Mouse (Mus musculus) right cerebral cortex, postnatal 4 days (tissue): ENCODE measurements around the gene Itga3.

Source experiments
- DNase-seq: peaks from one replicate; pipeline ENCODE4 v3.0.0-alpha.2; 2022

Gene Itga3

GRCm38 (mm10) chr11:95001584-95002347 lies 74.8 kb downstream of the Itga3 start:
- no peak for DNase-seq

DNA sequence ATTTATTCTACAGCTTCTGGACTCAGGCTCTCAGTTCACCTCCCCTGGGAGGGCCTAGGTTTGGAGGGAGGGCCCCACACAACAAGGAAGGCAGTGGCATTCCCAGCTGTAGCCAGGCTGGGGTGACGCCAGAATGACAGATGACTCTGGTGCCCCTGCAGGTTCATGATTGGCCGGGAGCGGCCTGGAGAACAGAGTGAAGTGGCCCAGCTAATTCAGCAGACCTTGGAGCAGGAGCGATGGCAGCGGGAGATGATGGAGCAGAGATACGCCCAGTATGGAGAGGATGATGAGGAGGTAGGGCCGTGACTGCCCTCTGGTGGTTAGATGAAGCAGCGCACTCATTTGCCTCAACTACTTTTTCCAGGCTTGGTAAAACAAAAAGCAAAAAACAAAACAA lies 75.5 kb downstream of the Itga3 start:
- peak; percentile 63 for DNase-seq

DNA sequence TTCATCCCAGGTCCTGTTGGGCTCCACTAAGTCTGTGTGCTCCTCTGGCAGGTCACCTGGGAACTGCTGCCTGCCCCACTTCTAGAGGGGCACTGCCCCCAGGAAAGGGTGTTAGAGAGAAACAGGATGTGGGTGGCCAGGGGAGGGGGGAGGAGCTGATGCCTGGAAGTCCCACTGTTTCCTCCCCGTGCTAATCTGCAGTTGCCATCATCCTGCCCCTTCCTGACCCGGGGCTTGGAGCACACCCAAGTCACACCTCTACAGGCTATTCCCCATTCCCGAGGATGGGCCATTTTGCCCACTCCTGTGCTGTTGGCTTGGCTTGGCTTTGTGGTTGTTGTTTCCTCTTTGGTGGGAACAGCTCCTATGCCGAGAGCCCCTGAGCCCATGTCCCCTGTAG lies 76.1 kb downstream of the Itga3 start:
- DNase-seq: no peak

DNA sequence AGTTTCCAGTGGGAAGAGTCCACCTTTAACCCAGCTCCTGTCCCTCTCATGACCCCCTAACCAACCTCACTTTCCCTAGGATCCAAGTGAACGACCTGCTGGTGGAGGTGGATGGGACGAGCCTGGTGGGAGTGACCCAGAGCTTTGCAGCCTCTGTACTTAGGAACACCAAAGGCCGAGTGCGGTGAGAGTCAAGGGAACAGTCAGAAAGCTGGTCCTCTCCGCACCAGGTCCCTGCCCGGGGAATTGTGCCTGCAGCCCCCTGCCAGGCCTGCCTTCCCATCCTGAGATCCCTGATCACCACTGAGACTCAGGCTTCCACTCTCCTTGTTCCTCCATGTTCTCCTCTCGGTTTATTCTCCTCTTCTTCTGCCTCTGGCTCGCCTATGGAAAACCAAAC lies 76.5 kb downstream of the Itga3 start:
- DNase-seq: no peak

DNA sequence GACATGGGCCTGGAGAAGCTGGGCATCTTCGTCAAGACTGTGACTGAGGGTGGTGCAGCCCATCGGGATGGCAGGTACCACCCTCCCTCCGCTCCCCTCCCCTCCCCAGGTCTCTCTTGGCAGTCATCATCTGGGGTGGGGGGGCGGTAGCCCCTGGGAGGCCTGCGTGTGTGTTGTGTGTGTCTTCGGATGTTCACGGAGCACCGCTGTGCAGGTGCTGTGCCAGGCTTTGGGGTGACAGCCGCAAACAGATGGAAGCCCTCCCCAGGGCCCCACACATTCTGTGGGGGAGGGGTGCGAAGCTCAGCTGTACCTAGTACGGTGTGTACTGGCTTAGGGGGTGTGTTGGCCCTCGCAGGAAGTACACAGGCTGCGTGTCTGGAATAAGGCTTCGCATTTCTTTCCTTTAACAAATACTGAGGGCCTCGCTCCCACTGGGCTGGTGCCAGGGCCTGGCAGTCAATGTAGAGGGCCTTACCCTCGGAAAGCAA lies 78.5 kb downstream of the Itga3 start:
- peak; percentile 55 for DNase-seq

DNA sequence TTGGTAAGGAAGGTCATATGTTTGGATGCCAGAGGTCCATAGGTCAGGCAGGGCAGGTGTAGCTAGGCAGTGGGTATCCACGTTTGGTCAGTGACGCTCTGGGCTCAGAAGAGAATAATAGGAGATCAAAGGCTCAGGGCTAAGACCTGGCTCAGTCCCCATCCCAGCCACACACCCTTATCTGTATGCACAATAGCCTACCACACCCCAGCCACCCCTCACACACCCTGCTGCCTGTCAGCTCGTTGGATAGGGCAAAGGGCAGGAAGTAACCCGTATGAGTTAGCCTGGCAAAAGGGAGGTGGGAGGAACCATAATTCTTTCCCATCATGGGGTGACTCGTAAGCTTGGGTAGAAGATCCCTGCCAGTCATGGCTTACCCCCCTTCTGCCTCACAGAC lies 79.0 kb downstream of the Itga3 start:
- no peak for DNase-seq

GRCm38 (mm10) chr11:94996984-94997383 lies 79.6 kb downstream of the Itga3 start:
- DNase-seq: no peak

DNA sequence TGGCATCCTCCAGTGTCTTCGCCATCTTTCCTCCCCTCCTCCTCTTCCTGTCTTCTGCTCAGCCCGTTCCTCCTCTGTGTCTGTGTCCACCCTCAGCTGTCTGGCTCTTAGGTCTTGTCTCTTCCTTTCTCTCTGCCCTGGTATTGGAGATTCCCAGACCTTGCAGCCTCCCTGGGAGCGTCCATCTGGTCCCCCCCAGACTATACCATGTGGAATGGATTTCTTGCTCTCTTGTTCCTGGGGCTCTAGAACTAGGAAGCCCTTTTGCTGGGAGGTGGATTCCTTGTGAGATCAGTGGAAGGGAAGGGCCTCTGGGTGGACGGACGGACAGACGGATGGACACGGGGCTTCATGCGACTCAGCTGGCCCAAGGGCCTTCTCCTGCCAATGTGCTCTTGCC lies 80.5 kb downstream of the Itga3 start:
- no peak for DNase-seq

DNA sequence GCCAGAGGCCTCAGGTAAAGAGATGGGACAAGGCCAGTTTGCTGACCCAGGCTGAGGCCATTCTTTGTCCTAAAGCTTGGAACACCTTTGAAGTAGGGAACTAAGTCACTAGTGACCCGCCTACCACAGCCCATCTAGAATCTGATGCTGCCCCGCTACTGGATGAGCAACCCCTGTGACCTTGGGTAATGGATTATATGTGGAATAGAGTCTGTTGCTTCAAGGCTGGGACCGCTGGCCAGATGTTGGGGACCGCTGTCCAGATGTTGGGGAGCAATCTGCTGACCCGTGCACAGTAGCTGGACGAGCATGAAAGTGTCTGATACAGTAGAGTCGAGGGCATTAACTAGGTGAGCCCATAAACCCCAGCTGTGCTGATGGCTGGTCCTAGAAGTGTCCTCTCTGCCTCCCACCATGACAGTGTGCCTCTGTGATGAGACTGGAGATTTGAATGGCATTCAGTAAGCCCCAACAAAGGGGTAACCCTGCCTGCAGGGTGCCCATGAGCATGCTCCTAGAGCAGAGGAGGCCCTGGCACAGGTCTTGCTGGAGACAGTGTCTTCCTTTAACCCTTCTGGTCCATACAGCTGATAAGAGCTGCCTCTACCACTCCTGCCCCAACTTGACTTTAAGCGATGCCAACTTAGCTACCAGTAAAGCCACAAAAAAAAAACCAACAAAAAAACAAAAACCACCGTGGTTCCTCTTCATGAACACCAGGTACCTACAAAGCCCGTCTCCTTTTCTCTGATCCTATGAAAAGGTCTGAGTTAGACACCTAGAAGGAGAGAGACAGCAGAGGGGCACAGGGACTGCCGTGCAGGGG lies 81.4 kb downstream of the Itga3 start:
- no peak for DNase-seq
